Mouse (Mus musculus) right cerebral cortex, adult 2 months (tissue): ENCODE results near the gene Neurod4.

Experiments used
- DNase-seq, 2 experiments: peaks; one replicate each; pipeline ENCODE4 v3.0.0; 2021 to 2022; ENCODE audit warnings: low spot score in 2 of 2

Neurod4 gene

DNA sequence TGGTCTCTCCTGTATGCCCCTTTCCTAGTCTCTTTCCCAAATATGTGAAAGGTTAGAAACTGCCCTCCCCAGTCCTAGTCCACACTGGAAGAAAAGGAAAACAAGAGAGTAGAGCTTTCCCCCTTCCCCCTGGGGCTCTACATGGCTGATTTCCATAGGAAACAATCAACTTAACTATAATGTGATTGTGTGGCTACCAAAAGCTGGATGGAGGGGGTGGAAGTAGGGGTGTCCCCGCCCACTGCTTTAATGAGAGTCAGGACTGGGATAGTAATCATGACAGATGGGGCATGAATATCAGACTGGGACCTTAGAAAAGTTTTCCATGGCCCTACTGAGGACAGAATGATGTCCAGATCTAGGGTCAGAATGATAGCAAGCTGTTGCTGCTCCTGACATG is 45.5 kb downstream of the Neurod4 start:
- no peak for DNase-seq

DNA sequence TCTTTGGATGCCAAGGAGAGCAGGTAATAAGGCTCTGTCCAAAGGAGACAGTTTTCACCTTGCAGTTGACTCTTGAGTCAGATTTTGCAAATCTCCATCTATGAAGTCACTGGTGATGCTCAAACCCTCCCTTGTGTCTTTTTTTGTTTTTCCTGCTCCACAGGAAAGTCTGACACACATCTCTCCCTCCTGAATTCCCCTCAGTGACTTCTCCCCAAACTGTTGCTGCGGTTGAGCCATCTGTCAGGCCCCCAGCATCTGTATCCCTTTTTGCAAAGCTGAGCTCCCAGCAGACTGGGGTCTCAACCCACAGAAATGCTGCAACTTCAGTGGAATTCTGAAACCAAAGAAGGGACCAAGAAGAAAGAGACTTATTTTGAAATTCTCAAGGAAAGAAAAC is 47.9 kb downstream of the Neurod4 start:
- DNase-seq, result no peak

GRCm38 (mm10) chr10:130229584-130229983 is 50.5 kb downstream of the Neurod4 start:
- DNase-seq, result peak in 1 of 2 experiments; percentile 5

- DNase-seq, result peak; percentile 59 to 67
These were observed 51.8 kb downstream of the Neurod4 start for GRCm38 (mm10) chr10:130228246-130228645.

DNA sequence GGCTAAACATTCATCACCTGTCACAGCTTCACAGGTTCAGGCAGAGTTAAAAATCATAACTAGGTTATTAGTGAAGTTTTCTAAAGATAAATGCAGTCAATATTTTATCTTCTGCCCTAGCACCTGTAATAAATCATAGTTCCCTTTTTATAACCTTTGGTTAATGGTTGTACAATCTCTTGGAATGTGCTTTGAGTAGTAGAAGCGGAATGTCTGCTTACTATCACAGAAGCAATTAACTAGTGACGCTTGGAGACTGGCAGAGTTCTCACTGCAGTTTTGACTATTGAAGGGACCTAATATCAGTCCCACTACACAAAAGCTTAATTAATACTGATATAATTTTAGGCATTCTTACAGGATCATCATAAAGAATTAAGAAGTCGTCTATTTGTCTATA is 55.0 kb downstream of the Neurod4 start:
- DNase-seq, result no peak
